Mouse (Mus musculus): Measurements from ENCODE around the gene Sowaha. TPM values are rescaled to one million over a fixed set of nuclear protein-coding genes. Genes with fewer than 3 reads are reported as not detected.

Gene Sowaha
- polyA plus RNA-seq, 2 experiments, result 0.16 to 0.30 TPM

GRCm38 (mm10) chr11:53435504-53435903 lies 44.6 kb downstream of the Sowaha start:
- H3K9me3 ChIP-seq (ENCODE audit: control insufficient read depth, low read length), result no peaks in the 10 kb centered on the region
- TF ChIP-seq POLR2A (IDR thresholded peaks at IDR 0.05; ENCODE audit: borderline replicate concordance, extremely low read depth, insufficient read depth, insufficient read length), result no peak
- H3K4me2 ChIP-seq (replicated peaks; ENCODE audit: low read depth, low read length, severe bottlenecking), result no peak overlapping the region
- H3K27me3 ChIP-seq (ENCODE audit: control insufficient read depth, insufficient read depth, low read length), result no peaks in the 10 kb centered on the region
- WGBS, result 81% methylated on average over 8 of the region's 8 CpGs
- H3K27ac ChIP-seq (replicated peaks; ENCODE audit: low read depth, low read length), result no peak overlapping the region
- H3K36me3 ChIP-seq (ENCODE audit: control insufficient read depth, insufficient read depth, low read length), result no peaks in the 10 kb centered on the region
- H3K4me1 ChIP-seq (ENCODE audit: control insufficient read depth, insufficient read depth, low read length), result peaks cover 3% of the 10 kb centered on the region; the same call in 1 of the 2 replicates
- no peak overlapping the region for H3K9ac ChIP-seq (ENCODE audit: low read depth, low read length, severe bottlenecking)
- DNase-seq (ENCODE audit: low spot score) (no peak), ATAC-seq (ENCODE audit: low FRiP score, low read depth) (no peak)
- H3K4me3 ChIP-seq (replicated peaks; ENCODE audit: low read length), result no peak overlapping the region

GRCm38 (mm10) chr11:53433057-53433456 lies 47.0 kb downstream of the Sowaha start:
- Histone ChIP-seq H3K9ac (ENCODE audit: low read depth, low read length, severe bottlenecking) (no peak overlapping the region), H3K4me2 (replicated peaks; ENCODE audit: low read depth, low read length, severe bottlenecking) (no peak overlapping the region), H3K27me3 (ENCODE audit: control insufficient read depth, insufficient read depth, low read length) (no peaks in the 10 kb centered on the region), H3K4me1 (ENCODE audit: control insufficient read depth, insufficient read depth, low read length) (peaks cover 9% of the 10 kb centered on the region), H3K4me3 (replicated peaks; ENCODE audit: low read length) (no peak overlapping the region), H3K27ac (replicated peaks; ENCODE audit: low read depth, low read length) (no peak overlapping the region), H3K36me3 (ENCODE audit: control insufficient read depth, insufficient read depth, low read length) (peaks cover 9% of the 10 kb centered on the region), H3K9me3 (ENCODE audit: control insufficient read depth, low read length) (no peaks in the 10 kb centered on the region)
- DNase-seq (ENCODE audit: low spot score) (no peak), ATAC-seq (ENCODE audit: low FRiP score, low read depth) (no peak)
- 64% methylated on average over 6 of the region's 6 CpGs for WGBS
- TF ChIP-seq POLR2A (IDR thresholded peaks at IDR 0.05; ENCODE audit: borderline replicate concordance, extremely low read depth, insufficient read depth, insufficient read length), result no peak

GRCm38 (mm10) chr11:53431347-53432056 lies 48.6 kb downstream of the Sowaha start:
- 17% methylated on average over 9 of the region's 9 CpGs for WGBS
- ATAC-seq (ENCODE audit: low FRiP score, low read depth), result peak; percentile 6
- peaks cover 9% of the 10 kb centered on the region for H3K4me1 ChIP-seq (ENCODE audit: control insufficient read depth, insufficient read depth, low read length)
- no peak for TF ChIP-seq POLR2A (IDR thresholded peaks at IDR 0.05; ENCODE audit: borderline replicate concordance, extremely low read depth, insufficient read depth, insufficient read length)
- H3K4me3 ChIP-seq (replicated peaks; ENCODE audit: low read length), result peak overlapping the region; percentile 82
- H3K27ac ChIP-seq (replicated peaks; ENCODE audit: low read depth, low read length), result peak overlapping the region; percentile 67
- no peaks in the 10 kb centered on the region for H3K9me3 ChIP-seq (ENCODE audit: control insufficient read depth, low read length)
- H3K36me3 ChIP-seq (ENCODE audit: control insufficient read depth, insufficient read depth, low read length), result peaks cover 16% of the 10 kb centered on the region
- no peak for DNase-seq (ENCODE audit: low spot score)
- peak overlapping the region; percentile 81 for H3K9ac ChIP-seq (ENCODE audit: low read depth, low read length, severe bottlenecking)
- H3K4me2 ChIP-seq (replicated peaks; ENCODE audit: low read depth, low read length, severe bottlenecking), result peak overlapping the region; percentile 58
- H3K27me3 ChIP-seq (ENCODE audit: control insufficient read depth, insufficient read depth, low read length), result no peaks in the 10 kb centered on the region

GRCm38 (mm10) chr11:53430670-53431346 lies 49.3 kb downstream of the Sowaha start, which contains the start of the genes Uqcrq and Gdf9:
Uqcrq (minus strand) TSS chr11:53430831.
Gdf9 (plus strand) TSS chr11:53431023.
- DNase-seq (ENCODE audit: low spot score), result peak; percentile 100
- WGBS, result under 1% methylated on average over 44 of the region's 44 CpGs
- no peaks in the 10 kb centered on the region for H3K27me3 ChIP-seq (ENCODE audit: control insufficient read depth, insufficient read depth, low read length)
- H3K4me1 ChIP-seq (ENCODE audit: control insufficient read depth, insufficient read depth, low read length), result peaks cover 9% of the 10 kb centered on the region
- H3K27ac ChIP-seq (replicated peaks; ENCODE audit: low read depth, low read length), result peak within 1 kb of the TSS; percentile 67
- H3K4me3 ChIP-seq (replicated peaks; ENCODE audit: low read length), result peak within 1 kb of the TSS; percentile 82
- peak; percentile 89; the same call in 1 of the 2 replicates for TF ChIP-seq POLR2A (IDR thresholded peaks at IDR 0.05; ENCODE audit: borderline replicate concordance, extremely low read depth, insufficient read depth, insufficient read length)
- peak within 1 kb of the TSS; percentile 81 for H3K9ac ChIP-seq (ENCODE audit: low read depth, low read length, severe bottlenecking)
- no peaks in the 10 kb centered on the region for H3K9me3 ChIP-seq (ENCODE audit: control insufficient read depth, low read length)
- peaks cover 16% of the 10 kb centered on the region for H3K36me3 ChIP-seq (ENCODE audit: control insufficient read depth, insufficient read depth, low read length)
- H3K4me2 ChIP-seq (replicated peaks; ENCODE audit: low read depth, low read length, severe bottlenecking), result peak within 1 kb of the TSS; percentile 76
- ATAC-seq (ENCODE audit: low FRiP score, low read depth), result peak; percentile 96

- under 1% methylated on average over 34 of the region's 34 CpGs for WGBS
- Histone ChIP-seq H3K4me1 (ENCODE audit: control insufficient read depth, insufficient read depth, low read length) (peaks cover 9% of the 10 kb centered on the region), H3K9ac (ENCODE audit: low read depth, low read length, severe bottlenecking) (peak overlapping the region; percentile 81), H3K27ac (replicated peaks; ENCODE audit: low read depth, low read length) (peak overlapping the region; percentile 67), H3K9me3 (ENCODE audit: control insufficient read depth, low read length) (no peaks in the 10 kb centered on the region), H3K27me3 (ENCODE audit: control insufficient read depth, insufficient read depth, low read length) (no peaks in the 10 kb centered on the region), H3K4me2 (replicated peaks; ENCODE audit: low read depth, low read length, severe bottlenecking) (peak overlapping the region; percentile 76), H3K36me3 (ENCODE audit: control insufficient read depth, insufficient read depth, low read length) (peaks cover 16% of the 10 kb centered on the region), H3K4me3 (replicated peaks; ENCODE audit: low read length) (peak overlapping the region; percentile 82)
- peak; percentile 32 for ATAC-seq (ENCODE audit: low FRiP score, low read depth)
- no peak for DNase-seq (ENCODE audit: low spot score)
- no peak for TF ChIP-seq POLR2A (IDR thresholded peaks at IDR 0.05; ENCODE audit: borderline replicate concordance, extremely low read depth, insufficient read depth, insufficient read length)
Measured at GRCm38 (mm10) chr11:53430300-53430669, 49.8 kb downstream of the Sowaha start.
